Mouse (Mus musculus) testis, postnatal 10 days (tissue): ENCODE measurements around the gene Arhgap27.
A peak's percentile ranks its signal among the peaks of the same experiment; 100 is the strongest.
"Not testable (repeated sequence)": the region's sequence is repeated elsewhere in the genome, so short reads cannot be mapped to it uniquely, and the experiment has no call there.

Source experiments
- DNase-seq: peaks from one replicate; pipeline ENCODE4 v3.0.0; 2021; ENCODE audit warnings: low spot score

Arhgap27 gene

DNA sequence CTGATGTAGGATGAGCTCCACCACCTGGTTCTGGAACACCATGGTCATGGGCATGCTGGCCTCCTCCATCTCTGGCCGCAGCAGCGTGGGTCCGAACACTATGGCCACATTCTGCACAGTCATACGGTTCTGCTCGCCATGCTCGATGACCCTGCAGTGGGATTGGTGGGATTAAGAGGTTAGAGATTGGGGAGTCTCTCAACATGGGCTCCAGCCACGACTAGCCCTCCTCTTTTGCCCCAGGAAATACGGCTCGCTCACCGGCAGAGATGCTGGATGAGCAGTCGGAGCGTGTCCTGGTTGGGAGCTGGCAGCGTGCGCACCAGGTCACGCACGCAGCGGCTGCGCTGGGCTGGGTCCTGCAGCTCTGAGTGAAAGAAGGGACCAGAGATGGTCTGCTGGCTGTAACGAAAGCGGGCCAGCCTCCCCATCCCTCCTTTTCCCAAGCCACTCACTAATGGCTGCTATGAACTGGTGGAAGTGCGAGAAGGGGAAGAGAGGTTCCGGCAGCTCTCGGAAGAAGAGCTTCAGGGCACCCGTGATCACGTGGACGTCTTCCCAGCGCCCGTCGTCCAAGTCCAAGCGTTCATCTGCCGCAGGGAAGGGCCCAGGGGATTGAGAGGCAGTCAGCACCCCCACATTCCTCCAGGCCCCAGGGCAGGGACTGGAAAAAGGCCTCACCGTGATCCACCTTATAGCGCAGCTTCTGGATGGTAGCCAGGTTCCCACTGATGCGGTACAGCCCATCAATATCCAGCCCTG is 30.4 kb downstream of the Arhgap27 start:
- peak; percentile 52 for DNase-seq

DNA sequence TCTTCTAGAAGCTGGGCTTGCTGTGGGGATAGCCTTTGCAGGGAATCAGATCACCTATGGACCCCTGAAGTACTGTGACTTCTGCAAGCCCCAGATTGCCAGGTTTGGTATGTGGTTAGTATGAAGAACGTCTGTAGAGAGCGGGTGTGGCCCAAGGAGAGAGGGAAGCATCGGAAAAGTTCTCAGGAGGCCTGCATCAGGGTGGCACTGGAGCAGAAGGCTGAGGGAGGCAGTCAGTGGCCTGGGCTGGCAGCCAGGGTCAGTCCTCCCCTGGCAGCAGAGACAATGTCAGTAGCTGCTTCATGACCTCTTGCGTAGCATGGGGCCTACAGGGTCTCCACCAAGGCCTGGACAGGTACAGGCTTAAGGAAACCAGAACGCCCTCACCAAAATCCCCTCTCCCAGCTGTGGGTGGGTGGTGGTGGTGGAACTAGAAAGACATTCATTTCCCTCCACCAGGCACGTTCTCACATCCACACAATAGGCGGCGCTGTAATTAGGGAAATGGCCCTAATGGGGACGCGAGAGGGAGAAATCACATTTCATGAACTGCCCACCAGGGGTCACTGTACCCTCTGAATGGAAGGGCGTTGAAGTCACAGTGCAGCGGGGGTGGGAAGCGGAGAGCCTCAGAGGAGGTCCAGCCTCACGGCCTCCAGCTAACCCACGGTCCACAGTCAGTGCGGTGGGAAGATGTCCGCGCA is 31.2 kb downstream of the Arhgap27 start:
- DNase-seq = peak; percentile 92

DNA sequence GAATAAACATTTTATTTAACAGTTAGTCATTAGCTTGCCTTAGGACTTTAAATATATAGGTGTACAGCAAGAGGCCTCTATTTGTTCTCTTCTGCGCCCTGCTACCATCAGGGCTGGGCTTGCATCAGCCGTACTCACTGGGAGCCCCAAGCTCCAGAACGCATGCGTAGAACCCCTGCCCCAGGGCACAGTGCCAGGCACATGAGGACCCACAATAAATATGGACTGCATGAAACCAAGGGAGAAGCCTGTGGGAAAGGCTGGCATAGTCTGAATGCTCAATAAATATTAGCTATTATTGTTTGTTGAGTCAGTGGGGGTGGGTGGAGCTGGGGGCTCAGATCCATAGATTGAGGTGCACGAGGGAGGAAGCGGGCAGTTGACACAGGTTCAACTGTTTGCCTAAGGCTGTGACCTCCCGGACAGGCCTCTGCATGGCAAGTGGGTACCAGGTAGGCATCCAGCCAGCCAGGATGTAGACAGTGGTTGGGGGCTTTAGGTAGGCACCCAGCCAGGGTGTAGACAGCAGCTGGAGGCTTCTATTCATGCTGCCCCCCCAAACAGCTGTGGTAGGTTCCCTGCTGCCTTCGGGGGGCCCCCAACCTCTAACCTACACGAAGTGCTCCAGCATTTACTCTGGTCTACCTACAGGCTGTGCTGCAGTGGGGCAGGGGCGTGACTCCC is 31.8 kb downstream of the Arhgap27 start:
- DNase-seq = no peak

DNA sequence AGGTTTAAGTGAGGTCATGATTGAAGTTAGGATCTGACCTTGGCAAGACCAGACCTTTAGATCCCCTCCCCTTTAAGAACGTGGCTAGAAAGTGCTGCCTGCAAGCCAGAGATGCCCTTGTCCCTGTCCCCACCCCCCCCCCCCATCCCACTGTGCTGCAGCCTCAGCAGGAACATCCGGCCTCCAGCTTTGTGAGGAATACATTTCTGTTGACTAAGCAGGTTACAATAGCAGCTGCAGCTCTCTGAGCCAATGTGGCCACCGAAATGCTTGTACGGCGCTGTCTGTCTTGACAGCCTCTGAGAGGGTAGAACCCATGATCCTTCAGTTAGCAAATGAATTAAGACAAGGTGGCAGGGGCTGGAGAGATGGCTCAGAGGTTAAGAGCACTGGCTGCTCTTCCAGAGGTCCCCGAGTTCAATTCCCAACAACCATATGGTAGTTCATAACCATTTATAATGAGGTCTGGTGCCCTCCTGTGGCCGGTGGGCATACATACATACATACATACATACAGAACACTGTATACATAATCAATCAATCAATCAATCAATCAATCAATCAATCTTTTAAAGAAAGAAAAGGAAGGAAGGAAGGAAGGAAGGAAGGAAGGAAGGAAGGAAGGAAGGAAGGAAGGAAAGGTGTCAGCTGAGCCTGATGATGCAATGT is 32.7 kb downstream of the Arhgap27 start:
- DNase-seq = no peak

DNA sequence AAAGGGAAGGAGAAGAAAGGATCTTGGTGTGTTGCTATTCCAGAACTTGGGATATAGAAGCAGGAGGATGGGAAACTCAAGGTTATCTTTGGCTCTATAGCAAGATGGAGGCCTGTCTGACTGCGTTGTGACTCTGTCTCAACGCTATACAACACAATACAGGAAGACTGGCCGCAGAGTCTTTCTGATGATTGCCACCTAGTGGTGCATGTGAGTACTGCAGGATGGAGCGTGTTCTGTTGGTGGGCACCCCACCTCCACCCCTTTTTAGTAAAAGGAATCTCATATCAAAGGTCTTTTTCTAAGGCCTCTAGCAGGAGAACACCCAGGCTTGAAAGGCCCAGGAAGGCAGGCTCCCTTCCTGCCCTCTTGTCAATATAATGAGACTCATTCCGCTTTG is 36.5 kb downstream of the Arhgap27 start:
- peak; percentile 92 for DNase-seq

DNA sequence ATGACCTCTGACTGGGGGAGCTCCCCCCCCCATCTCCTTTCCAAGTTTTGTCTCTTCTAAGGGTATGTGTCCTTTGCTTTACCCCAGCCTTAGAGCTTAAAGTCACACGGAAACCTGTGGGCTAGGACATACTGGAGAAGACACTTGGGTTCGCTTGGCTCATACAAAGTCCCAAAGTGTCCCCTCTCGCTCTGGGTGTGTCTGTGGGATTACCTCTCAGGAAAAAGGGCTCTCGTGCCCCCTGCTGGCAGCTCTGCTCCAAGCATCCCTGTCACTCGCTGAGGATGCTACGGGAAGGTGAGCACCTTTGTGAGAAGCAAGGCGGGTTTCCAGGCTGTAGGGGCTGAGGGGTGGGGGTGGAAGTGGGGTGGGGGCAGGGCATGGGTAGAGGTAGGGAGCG is 38.3 kb downstream of the Arhgap27 start:
- DNase-seq = peak; percentile 84

DNA sequence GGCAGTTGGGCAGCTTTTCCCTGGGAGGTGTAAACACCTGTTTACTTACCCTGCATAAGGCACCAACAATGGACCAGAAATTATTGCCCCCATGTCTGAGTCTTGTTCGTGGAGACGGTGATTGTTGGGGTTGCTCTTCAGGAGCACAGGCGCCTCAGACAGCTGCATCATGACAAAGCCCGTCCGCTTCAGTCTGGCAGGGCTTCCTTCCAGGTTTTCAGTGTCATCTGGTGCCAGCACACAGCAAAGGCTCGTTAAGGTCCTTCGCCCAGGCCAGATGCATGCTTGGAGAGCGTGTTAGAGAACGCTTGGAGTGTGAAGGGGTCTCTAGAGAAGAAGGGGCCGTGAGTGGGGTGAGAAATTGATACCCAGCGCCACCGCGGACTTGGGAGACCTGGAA is 38.8 kb downstream of the Arhgap27 start:
- DNase-seq = no peak

DNA sequence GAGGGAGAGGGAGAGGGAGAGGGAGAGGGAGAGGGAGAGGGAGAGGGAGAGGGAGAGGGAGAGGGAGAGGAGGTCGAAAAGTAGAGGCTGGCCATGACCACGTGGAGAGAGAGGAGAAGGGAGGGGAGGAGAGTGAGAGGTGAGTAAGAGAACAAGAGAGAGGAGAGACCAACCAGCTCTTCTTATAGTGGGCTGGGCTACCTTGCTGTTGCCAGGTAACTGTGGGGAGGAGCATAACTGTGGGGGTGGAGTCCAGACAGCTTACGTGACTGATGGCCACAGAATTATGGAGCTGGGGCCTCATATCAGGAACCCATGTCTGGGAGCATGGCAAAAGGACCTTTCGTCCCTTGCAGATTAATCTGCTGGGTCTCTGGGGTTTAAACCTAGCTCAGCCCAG is 40.7 kb downstream of the Arhgap27 start:
- DNase-seq = not testable (repeated sequence)

DNA sequence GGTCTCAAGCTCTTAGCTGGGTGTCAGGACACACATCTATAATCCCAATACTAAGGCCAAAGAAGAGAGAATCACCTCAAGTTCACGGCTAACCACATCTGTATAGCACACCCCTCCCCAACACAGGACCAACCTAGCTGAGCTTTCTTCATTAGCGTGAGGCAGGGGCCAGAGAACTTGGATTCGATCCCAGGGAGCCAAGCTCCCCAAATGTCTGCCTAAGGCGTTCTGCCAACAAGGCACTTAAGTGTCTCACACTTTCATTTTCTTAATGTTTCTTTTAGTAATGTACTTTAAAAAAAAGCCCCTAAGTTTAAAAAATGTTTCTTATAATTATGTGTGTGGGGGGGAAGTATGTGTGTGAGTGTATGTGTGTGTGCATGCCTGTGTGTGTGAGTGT is 42.8 kb downstream of the Arhgap27 start:
- DNase-seq = no peak

DNA sequence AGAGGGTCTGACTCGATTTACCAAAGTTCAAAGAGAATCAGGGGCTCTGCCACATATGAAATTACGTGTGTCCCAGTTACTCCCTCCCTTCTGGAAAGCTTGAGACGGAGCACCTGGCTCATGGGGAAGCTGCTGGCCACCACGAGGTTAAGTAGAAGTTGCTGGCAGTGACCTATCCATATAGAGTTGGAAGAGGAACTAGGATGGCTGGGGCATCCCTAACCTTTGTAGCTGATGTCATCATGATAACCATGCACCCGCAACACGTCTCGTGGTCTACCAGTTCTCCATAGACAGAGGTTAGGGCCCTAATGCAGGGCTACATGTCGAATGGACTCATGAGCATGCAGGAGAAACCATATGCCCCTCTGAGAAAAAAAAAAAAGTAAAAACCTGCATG is 43.3 kb downstream of the Arhgap27 start:
- DNase-seq = no peak

DNA sequence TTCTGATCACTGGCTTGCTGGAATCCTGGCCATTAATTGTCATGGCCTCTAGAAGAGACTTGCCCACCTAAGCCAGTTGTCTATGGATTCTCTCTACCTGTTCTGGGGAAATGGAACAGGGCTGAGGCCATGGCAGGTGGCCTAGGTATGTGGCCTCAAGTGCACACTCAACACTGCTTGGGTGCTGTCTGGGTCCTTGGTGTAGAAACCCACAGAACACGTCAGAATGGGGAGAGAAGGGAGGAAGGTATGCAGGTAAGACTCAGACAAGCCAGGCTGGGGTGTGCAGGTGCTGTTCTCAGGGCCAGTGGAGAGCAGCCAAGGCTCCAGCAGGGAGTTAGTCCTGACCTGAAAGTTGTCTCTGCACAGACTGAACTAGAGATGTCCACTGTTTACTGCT is 45.5 kb downstream of the Arhgap27 start:
- no peak for DNase-seq

DNA sequence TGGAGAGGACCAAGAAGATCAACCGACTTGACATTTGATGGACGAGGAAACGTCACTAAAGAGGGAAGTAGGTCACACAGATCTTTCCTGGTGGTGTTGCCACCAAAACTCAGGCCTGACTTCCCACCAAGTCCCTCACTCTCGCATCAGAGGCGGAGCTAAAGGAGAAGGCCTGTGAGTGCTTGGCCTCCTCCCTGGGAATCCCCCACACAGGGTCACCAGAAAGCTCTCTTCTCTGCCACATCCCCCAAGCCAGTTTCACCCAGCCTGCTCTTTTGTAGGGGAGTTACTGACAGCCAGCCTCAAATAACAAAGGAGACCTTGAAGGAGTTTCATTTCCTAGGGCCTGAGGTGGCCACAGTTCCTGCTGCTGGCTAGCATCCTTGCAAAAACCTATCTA is 48.1 kb downstream of the Arhgap27 start:
- no peak for DNase-seq

DNA sequence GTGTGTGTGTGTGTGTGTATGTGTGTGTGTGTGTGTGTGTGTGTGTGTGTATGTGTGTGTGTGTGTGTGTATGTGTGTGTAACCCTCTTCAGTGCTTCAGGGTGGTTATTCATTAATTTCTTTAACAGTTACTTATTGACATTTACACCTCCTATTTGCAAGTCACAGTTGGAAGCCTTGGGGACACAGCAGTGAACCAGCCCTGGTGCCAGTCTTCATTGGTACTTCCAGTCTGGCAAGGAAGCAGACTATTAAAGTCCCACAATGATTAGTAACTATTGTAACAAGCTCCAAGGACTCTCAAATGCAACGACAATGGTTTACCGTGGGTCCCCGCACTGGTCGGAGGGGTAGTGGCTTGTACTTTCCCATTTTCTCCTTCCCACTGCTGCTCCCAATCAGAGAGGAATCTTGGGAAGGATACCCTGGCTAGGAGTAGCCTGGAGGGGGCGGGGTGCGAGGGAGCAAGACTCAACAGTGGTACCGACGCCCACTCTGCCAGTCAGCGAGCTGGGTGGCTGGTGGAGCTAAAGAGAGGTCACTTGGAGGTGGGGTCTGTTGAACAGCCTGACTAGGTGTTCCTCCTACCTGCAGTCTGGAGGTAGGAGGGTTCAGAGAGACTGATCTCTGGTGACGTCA is 48.6 kb downstream of the Arhgap27 start:
- DNase-seq = peak; percentile 53

DNA sequence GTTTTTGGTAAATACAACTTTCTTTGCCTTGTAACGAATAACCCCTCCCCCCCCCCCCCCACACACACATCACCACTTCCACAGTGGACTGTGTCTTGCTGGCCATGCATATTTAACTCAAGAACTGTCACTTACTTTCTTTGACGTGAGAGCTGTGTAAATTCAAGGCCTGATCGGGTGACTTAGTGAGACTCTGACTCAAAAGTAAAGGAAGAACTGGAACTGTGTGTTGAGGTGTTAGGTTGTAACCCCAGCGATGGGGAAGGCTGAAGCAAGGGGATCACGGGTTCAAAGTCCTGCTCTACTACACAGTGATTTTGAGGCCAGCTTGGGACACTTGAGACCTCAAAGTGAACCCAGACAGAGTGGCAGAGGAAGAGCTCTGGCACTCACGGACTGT is 50.0 kb downstream of the Arhgap27 start:
- no peak for DNase-seq

DNA sequence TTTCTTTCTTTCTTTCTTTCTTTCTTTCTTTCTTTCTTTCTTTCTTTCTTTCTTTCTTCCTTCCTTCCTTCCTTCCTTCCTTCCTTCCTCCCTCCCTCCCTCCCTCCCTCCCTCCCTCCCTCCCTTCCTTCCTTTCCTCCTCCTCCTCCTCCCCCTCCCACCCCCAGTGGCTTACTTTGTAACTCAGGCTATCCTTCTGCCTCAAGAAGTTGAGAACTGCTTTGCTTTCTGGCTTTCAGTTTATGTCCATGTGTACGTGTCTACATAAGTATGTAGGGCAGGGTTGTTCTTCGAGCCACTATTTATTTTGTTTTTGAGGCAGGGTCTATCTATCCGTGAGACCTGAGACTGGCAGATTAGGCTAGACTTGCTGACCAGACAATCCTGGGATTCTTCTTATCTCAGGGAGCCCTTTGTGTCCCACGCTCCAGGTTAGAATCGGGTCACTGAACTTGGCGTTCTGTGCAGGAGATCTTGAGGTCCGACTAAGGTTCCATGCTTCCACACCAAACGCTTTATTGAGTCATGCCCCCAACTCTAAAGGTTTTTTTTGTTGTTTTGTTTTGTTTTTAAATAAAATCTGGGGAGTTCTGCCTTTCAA is 50.7 kb downstream of the Arhgap27 start:
- no peak for DNase-seq

DNA sequence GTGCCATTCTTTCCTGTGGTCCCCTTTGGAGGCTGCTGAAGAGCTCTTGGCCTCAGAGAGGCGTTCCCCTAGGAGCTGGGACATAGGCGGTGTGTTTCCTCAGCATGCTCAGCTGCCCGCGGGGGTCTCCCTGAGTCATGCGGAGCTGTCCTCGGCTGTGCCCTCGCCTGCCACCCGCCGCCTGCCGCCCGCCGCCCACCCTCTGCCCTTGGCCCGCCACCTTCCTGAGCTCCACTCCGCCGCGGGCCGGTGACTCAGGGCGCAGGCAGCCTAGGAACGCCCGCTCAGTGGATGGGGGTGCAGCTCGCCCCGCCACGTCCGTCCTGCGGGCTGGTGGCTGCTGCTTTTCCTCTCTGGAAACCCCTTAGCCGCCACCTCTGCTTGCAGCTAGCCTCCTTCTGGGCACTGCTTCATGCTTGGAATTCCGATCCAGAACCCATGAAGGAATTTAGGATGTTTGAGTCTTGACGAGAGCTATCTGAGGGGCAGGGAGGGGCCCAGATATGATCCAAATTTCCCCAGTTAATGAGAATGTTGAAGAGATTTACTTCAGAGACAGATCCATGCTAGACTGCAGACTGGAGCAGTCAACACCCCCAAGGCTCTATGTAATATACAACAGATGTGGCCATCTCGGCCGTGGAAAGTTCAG is 51.4 kb downstream of the Arhgap27 start:
- peak; percentile 75 for DNase-seq

DNA sequence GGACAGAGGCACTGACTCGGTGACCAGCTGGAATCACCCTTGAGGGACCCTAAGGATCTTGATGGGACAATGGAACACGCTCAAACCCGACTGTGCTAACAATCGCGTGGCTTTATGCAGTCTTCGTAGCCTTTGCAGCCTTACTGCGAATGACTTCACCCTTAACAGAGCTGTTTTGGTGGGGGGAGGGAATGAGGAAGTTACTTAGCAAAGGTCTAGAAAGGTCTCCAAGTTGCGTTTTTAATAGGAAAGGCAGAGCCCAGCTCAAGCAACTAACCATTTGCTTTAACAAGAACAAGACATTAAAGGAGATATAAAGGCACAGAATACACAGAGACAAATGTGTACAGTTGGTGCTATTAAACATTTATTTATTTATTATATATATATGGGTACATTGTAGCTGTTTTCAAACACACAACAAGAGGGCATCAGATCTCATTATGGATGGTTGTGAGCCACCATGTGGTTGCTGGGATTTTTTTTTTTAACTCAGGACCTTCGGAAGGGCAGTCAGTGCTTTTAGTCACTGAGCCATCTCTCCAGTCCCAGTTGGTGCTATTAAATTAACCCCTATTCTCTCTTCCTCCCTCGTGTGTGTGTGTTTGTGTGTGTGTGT is 53.4 kb downstream of the Arhgap27 start:
- DNase-seq = no peak

DNA sequence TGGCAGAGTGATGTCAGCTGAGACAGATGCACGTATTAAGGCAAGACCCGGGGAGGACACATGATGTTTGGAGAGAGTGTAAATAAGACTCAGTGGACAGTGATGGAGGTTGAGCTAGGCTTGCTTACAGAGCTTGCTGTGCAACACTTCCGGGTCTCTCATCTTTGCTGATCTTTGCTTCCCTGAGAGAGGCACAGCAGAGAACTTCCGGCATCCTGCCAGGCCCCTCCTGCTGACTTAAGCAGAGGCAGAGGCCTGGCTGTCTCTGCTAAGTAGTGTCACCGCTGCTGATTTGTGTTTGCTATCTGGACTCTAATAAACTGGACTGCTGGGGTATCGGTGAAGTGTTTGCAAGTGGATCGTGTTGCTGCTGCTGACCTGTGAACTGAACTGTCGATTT is 55.6 kb downstream of the Arhgap27 start:
- peak; percentile 61 for DNase-seq

DNA sequence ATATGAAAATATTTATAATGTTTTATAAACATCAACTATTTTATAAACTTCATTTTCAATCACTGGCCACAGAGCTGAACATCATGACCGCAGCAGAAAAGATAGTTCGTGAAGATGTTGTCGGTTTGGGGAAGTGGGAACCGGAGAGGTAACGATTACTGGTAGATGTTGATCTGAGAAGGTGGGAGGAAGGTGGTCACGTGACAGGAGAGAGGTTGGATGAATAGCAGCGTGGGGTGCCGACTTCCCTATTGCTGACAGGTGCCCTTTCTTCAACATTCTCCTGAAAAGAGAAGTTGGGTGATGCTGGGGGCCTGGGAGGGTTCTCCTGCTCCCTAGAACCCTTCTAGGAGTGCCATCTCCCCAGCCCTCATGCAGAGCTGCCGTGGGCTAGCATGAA is 59.0 kb downstream of the Arhgap27 start:
- DNase-seq = no peak

DNA sequence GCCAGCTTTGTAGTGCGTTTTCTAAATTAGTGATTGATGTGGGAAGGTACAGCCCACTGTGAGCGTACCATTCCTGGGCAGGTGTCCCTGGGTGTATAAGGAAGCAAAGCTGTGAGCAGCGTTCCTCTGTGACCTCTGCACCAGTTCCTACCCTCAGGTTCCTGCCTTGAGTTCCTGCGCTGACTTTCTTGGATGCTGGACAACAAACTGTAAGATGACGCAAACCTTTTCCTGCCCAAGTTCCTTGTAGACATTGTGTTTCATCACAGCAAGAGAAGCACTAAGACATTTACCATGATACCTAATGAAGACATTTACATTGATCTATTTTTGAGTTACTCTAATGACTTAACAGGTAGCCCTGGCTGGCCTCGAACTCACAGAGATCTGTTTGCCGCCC is 68.7 kb downstream of the Arhgap27 start:
- DNase-seq = no peak

DNA sequence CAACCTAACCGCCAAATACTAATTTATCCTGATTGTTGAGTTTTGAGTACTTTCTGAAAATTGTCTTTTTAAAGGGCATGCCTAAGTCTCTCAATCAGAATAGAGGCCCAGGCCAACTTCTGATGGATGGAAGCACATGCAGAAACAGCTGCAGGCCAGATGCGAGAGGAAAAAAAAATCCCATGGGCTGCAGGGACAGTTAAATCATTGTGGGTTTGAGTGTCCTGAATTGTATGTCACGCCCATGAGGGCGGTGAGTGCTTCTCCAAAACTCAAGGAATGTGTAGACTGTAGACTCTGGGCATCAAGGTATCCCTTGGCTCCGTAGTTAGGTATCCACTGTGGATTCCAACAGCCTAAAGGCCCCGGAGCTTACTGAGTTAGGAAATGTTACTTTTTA is 69.4 kb downstream of the Arhgap27 start:
- DNase-seq = no peak
